Mouse (Mus musculus) lung, adult 2 months (tissue): ENCODE results near the gene Gm4559.

Experiments
- CTCF ChIP-seq: fragments of 200-500 bp; IDR thresholded peaks from 2 replicates; pipeline ENCODE4 v1.5.1; 2011; ENCODE audit warnings: mild to moderate bottlenecking, low read length, control low read depth; ENCODE audit not compliant: insufficient read depth
- POLR2A ChIP-seq: fragments of 200-500 bp; IDR thresholded peaks from 2 replicates; pipeline ENCODE4 v1.6.1; 2011; ENCODE audit warnings: low read depth, mild to moderate bottlenecking, control low read depth, low read length, borderline replicate concordance; ENCODE audit errors: extremely low read depth

DNA sequence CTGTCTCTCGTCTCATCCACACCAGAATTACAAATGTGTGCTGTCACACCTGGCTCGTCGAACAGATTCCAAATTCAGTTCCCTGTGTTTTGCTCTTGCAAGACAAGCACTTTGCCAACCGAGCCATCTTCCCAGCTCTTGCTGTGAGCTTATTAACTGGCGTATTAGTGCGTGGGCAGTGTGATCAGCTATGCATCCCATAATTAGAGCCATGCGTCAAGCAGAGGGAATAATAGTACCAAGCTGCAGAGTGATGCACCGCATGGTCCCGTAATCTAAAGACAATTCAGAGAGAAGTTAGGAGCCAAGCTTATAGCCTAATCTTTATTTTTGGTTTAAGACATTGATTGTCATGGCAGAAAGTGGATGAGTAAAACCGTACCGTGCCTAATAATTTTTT lies 45.0 kb upstream of the Gm4559 start:
- no peak for TF ChIP-seq POLR2A
- no peak for TF ChIP-seq CTCF
